Mouse (Mus musculus) cerebellum, adult 2 months (tissue): ENCODE measurements at regions not wholly inside any gene's neighbourhood (a gene's known extent, or its start where the extent isn't known, plus 50 kb on each side); places are given as distances from the start of the nearest gene placed in this dataset.

ENCODE experiments used
- DNase-seq, 2 experiments: peaks; one replicate each; pipeline ENCODE4 v3.0.0; 2021
- H3K27ac ChIP-seq: fragments of 200-500 bp; 2 replicates; pipeline ENCODE4 v1.5.1; 2012; ENCODE audit warnings: low read length, control low read depth, inconsistent platforms; ENCODE audit not compliant: insufficient read depth
- H3K27me3 ChIP-seq: fragments of 200-500 bp; 2 replicates; pipeline ENCODE4 v1.6.1; 2012; ENCODE audit warnings: inconsistent platforms, mild to moderate bottlenecking, low read length, moderate library complexity; ENCODE audit not compliant: control insufficient read depth, insufficient read depth
- H3K4me1 ChIP-seq: fragments of 200-500 bp; 2 replicates; pipeline ENCODE4 v1.6.1; 2011; ENCODE audit warnings: low read length; ENCODE audit not compliant: control insufficient read depth, insufficient read depth
- H3K4me3 ChIP-seq: fragments of 200-500 bp; replicated peaks from 2 replicates; pipeline ENCODE3; 2011; ENCODE audit warnings: mild to moderate bottlenecking, low read depth, low read length, control low read depth; ENCODE audit not compliant: insufficient read depth
- CTCF ChIP-seq: fragments of 200-500 bp; IDR thresholded peaks from 2 replicates; pipeline ENCODE4 v1.5.1; 2011; ENCODE audit warnings: low read depth, mild to moderate bottlenecking, control low read depth, low read length, moderate library complexity, borderline replicate concordance; ENCODE audit not compliant: insufficient read depth
- POLR2A ChIP-seq: fragments of 200-500 bp; IDR thresholded peaks from 2 replicates; pipeline ENCODE4 v1.6.1; 2011; ENCODE audit warnings: low read length, control low read depth, borderline replicate concordance; ENCODE audit not compliant: insufficient read depth
- WGBS: fragments of 180-500 bp; shearing (Covaris S2); methylation state at CpG from one replicate; pipeline ENCODE4 v1.1.7; 2018; 5-methylcytosine and 5-hydroxymethylcytosine counted together

- H3K4me1 ChIP-seq, result no peaks in the 10 kb centered on the region
- H3K27me3 ChIP-seq, result no peaks in the 10 kb centered on the region
- 85% methylated on average over 3 of the region's 3 CpGs for WGBS
- DNase-seq, result no peak
- no peak overlapping the region for H3K4me3 ChIP-seq
- no peak overlapping the region for H3K27ac ChIP-seq
- TF ChIP-seq CTCF, result no peak
- TF ChIP-seq POLR2A, result no peak
Observed at GRCm38 (mm10) chr14:74048386-74048785, 387.4 kb downstream of the Gm21750 start.

GRCm38 (mm10) chr14:74066051-74066450 is 405.0 kb downstream of the Gm21750 start:
- Histone ChIP-seq H3K27ac (no peak overlapping the region), H3K4me1 (no peaks in the 10 kb centered on the region), H3K27me3 (no peaks in the 10 kb centered on the region), H3K4me3 (no peak overlapping the region)
- TF ChIP-seq CTCF, result no peak
- TF ChIP-seq POLR2A, result no peak
- no peak for DNase-seq

GRCm38 (mm10) chr14:74093016-74093415 is 432.0 kb downstream of the Gm21750 start:
- TF ChIP-seq POLR2A (no peak), CTCF (no peak)
- Histone ChIP-seq H3K4me1 (no peaks in the 10 kb centered on the region), H3K4me3 (no peak overlapping the region), H3K27ac (no peak overlapping the region), H3K27me3 (no peaks in the 10 kb centered on the region)
- 50% methylated on average over 2 of the region's 2 CpGs for WGBS
- no peak for DNase-seq

- no peak for DNase-seq
- no peaks in the 10 kb centered on the region for H3K27me3 ChIP-seq
- no peak overlapping the region for H3K4me3 ChIP-seq
- no peaks in the 10 kb centered on the region for H3K4me1 ChIP-seq
- no peak overlapping the region for H3K27ac ChIP-seq
- WGBS, result 86% methylated on average over 4 of the region's 4 CpGs
- no peak for TF ChIP-seq CTCF
- TF ChIP-seq POLR2A, result no peak
Observed at GRCm38 (mm10) chr14:74099696-74100095, 438.7 kb downstream of the Gm21750 start.

- 84% methylated on average over 2 of the region's 2 CpGs for WGBS
- no peak overlapping the region for H3K27ac ChIP-seq
- no peaks in the 10 kb centered on the region for H3K4me1 ChIP-seq
- H3K4me3 ChIP-seq, result no peak overlapping the region
- H3K27me3 ChIP-seq, result no peaks in the 10 kb centered on the region
- TF ChIP-seq CTCF (no peak), POLR2A (no peak)
- no peak for DNase-seq
Observed at GRCm38 (mm10) chr14:74112603-74113002, 451.6 kb downstream of the Gm21750 start.

GRCm38 (mm10) chr14:74113116-74113515 is 452.1 kb downstream of the Gm21750 start:
- Histone ChIP-seq H3K27me3 (no peaks in the 10 kb centered on the region), H3K4me3 (no peak overlapping the region), H3K4me1 (no peaks in the 10 kb centered on the region), H3K27ac (no peak overlapping the region)
- no peak for TF ChIP-seq POLR2A
- no peak for TF ChIP-seq CTCF
- no peak for DNase-seq
- WGBS, result 7% methylated on average over 5 of the region's 5 CpGs

- Histone ChIP-seq H3K27ac (no peak overlapping the region), H3K4me3 (no peak overlapping the region), H3K27me3 (no peaks in the 10 kb centered on the region), H3K4me1 (no peaks in the 10 kb centered on the region)
- DNase-seq, result no peak
- WGBS, result 78% methylated on average over 3 of the region's 3 CpGs
- TF ChIP-seq CTCF (no peak), POLR2A (no peak)
Observed at GRCm38 (mm10) chr14:74113556-74113955, 452.5 kb downstream of the Gm21750 start.

- no peaks in the 10 kb centered on the region for H3K4me1 ChIP-seq
- no peak for TF ChIP-seq POLR2A
- no peak for TF ChIP-seq CTCF
- WGBS, result 75% methylated on average over 2 of the region's 2 CpGs
- no peak overlapping the region for H3K27ac ChIP-seq
- no peak for DNase-seq
- no peak overlapping the region for H3K4me3 ChIP-seq
- H3K27me3 ChIP-seq, result no peaks in the 10 kb centered on the region
Observed at GRCm38 (mm10) chr14:74117686-74118085, 456.7 kb downstream of the Gm21750 start.
